Mouse (Mus musculus): Measurements from ENCODE around the gene Stpg3. TPM values are rescaled to one million over a fixed set of nuclear protein-coding genes. Genes with fewer than 3 reads are reported as not detected.

Gene Stpg3
- total and polyA plus RNA-seq, 3 experiments: not detected

- TF ChIP-seq HCFC1 (IDR thresholded peaks at IDR 0.05; ENCODE audit: low read depth, low read length) (peak; percentile 93), MXI1 (IDR thresholded peaks at IDR 0.05; ENCODE audit: low read depth, low read length) (peak; percentile 97), TBP (conservative IDR thresholded peaks at IDR 0.05; ENCODE audit: low read depth, low read length) (0 out of 2 replicates have a peak, but pooled peaks have one; percentile 32), PAX5 (IDR thresholded peaks at IDR 0.05; ENCODE audit: low read length) (no peak), EP300 (IDR thresholded peaks at IDR 0.05; ENCODE audit: low read length) (no peak), POLR2A (IDR thresholded peaks at IDR 0.05; ENCODE audit: low read depth, low read length) (peak; percentile 88), GABPA (IDR thresholded peaks at IDR 0.05; ENCODE audit: insufficient replicate concordance, low read depth, low read length) (peak; percentile 40; the same call in 1 of the 2 replicates)
Observed at GRCm38 (mm10) chr2:25211121-25211670, 3.2 kb downstream of the Stpg3 start, which contains the start of gene Nelfb (continued).

- peaks cover 3% of the 10 kb centered on the region for H3K27me3 ChIP-seq (replicated peaks)
- no peak for TF ChIP-seq MAFK (IDR thresholded peaks at IDR 0.05; ENCODE audit: insufficient replicate concordance, low read length)
- no peak for TF ChIP-seq MAZ (IDR thresholded peaks at IDR 0.05; ENCODE audit: low read depth, low read length)
- no peak for TF ChIP-seq NRF1 (IDR thresholded peaks at IDR 0.05; ENCODE audit: low read depth, low read length)
- no peaks in the 10 kb centered on the region for H3K9me3 ChIP-seq (replicated peaks; ENCODE audit: low read length)
- peaks cover 13 to 29% of the 10 kb centered on the region in 2 experiments for H3K4me1 ChIP-seq (ENCODE audit: control insufficient read depth in 1 of 2, insufficient read depth in 2 of 2)
- H3K79me2 ChIP-seq (replicated peaks; ENCODE audit: control insufficient read depth, extremely low read depth, insufficient read depth, poor library complexity, severe bottlenecking): peaks cover 23% of the 10 kb centered on the region
- peak overlapping the region; percentile 78 to 93 (median 89) for H3K4me3 ChIP-seq (replicated peaks in 1 of 3; ENCODE audit: low read depth in 2 of 3, low read length in 2 of 3, poor library complexity in 1 of 3)
- H3K9ac ChIP-seq (ENCODE audit: insufficient read depth, low read depth): peak overlapping the region; percentile 84
- H3K36me3 ChIP-seq (replicated peaks in 1 of 2; ENCODE audit: control insufficient read depth in 1 of 2, insufficient read depth in 1 of 2, low read length in 1 of 2): peaks cover 29 to 40% of the 10 kb centered on the region in 2 experiments
- no peak for DNase-seq (ENCODE audit: extremely low read depth)
- H3K4me2 ChIP-seq (ENCODE audit: insufficient read depth, low read depth, poor library complexity, severe bottlenecking): peak overlapping the region; percentile 89
- dilution Hi-C loops (cut with MboI; ENCODE audit: extremely low pct_ligation_motif_present, extremely low pct_unique_long_range_greater_than_20kb, low sequenced_read_pairs) (no loop called here), in situ Hi-C loops (cut with MboI; ENCODE audit: low pct_ligation_motif_present, low pct_unique_long_range_greater_than_20kb, low sequenced_read_pairs) (no loop called here)
- H3K27ac ChIP-seq (ENCODE audit: insufficient read depth, low read depth): no peak overlapping the region
Observed at GRCm38 (mm10) chr2:25210686-25211085, 3.8 kb downstream of the Stpg3 start.

- in situ Hi-C loops (cut with MboI; ENCODE audit: low pct_ligation_motif_present, low pct_unique_long_range_greater_than_20kb, low sequenced_read_pairs) (loop anchor here (5.0 kb wide), 1 partner anchor 45 kb away; no protein-coding TSS in a partner anchor), dilution Hi-C loops (cut with MboI; ENCODE audit: extremely low pct_ligation_motif_present, extremely low pct_unique_long_range_greater_than_20kb, low sequenced_read_pairs) (no loop called here)
- peaks cover 23% of the 10 kb centered on the region for H3K79me2 ChIP-seq (replicated peaks; ENCODE audit: control insufficient read depth, extremely low read depth, insufficient read depth, poor library complexity, severe bottlenecking)
- no peaks in the 10 kb centered on the region for H3K9me3 ChIP-seq (replicated peaks; ENCODE audit: low read length)
- TF ChIP-seq PAX5 (IDR thresholded peaks at IDR 0.05; ENCODE audit: low read length) (no peak), MEF2A (IDR thresholded peaks at IDR 0.05; ENCODE audit: borderline replicate concordance, low read depth, low read length) (no peak), CHD1 (IDR thresholded peaks at IDR 0.05; ENCODE audit: low read depth, low read length) (no peak), HCFC1 (IDR thresholded peaks at IDR 0.05; ENCODE audit: low read depth, low read length) (no peak), MAZ (IDR thresholded peaks at IDR 0.05; ENCODE audit: low read depth, low read length) (no peak), ZMIZ1 (IDR thresholded peaks at IDR 0.05; ENCODE audit: low read depth, low read length) (no peak), USF1 (IDR thresholded peaks at IDR 0.05; ENCODE audit: low read depth, low read length) (no peak), POLR2A (IDR thresholded peaks at IDR 0.05; ENCODE audit: low read depth, low read length) (no peak)
- peaks cover 57 to 71% of the 10 kb centered on the region in 2 experiments for H3K36me3 ChIP-seq (replicated peaks in 1 of 2; ENCODE audit: control insufficient read depth in 1 of 2, insufficient read depth in 1 of 2, low read length in 1 of 2)
- H3K4me2 ChIP-seq (ENCODE audit: insufficient read depth, low read depth, poor library complexity, severe bottlenecking): no peak overlapping the region
- no peak overlapping the region for H3K9ac ChIP-seq (ENCODE audit: insufficient read depth, low read depth)
- H3K27ac ChIP-seq (ENCODE audit: insufficient read depth, low read depth): no peak overlapping the region
- H3K4me3 ChIP-seq (replicated peaks in 1 of 3; ENCODE audit: low read depth in 2 of 3, low read length in 2 of 3, poor library complexity in 1 of 3): no peak overlapping the region
- no peaks in the 10 kb centered on the region for H3K27me3 ChIP-seq (replicated peaks)
- peaks cover 7 to 29% of the 10 kb centered on the region in 2 experiments for H3K4me1 ChIP-seq (ENCODE audit: control insufficient read depth in 1 of 2, insufficient read depth in 2 of 2)
- no peak for DNase-seq (ENCODE audit: extremely low read depth)
Observed at GRCm38 (mm10) chr2:25207593-25207992, 6.8 kb downstream of the Stpg3 start.
